Mouse (Mus musculus) liver, postnatal 0 days (tissue): ENCODE results near the gene Zfp428.

Experiments
- CTCF ChIP-seq: sonication (generic); IDR thresholded peaks from 2 replicates; pipeline ENCODE4 v1.5.1; 2016; ENCODE audit warnings: antibody characterized with exemption, low read depth
- EP300 ChIP-seq: IDR thresholded peaks from 2 replicates; pipeline ENCODE4 v1.6.1; 2016; ENCODE audit warnings: antibody characterized with exemption, low read depth, mild to moderate bottlenecking

DNA sequence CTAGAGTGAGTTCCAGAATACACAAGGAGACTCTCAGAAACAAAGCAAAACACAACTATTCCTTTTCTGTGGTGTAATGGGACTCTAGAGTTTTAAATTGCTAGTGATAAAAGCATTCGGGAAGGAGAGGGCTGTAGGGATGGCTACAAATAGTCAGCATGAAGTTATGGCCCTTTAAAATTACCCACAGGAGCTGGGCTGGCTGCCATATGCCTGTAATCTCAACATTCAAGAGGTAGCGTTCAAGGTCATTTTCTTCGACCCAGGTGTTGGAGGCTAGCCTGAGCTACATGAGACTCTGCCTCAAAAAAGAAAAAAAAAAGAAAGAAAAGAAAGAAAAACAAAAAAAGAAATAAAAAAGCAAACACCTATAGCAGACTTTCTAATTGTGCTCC, 744 bp upstream of the Zfp428 start:
- TF ChIP-seq CTCF (no peak), EP300 (no peak)
